Mouse (Mus musculus) olfactory bulb, adult 2 months (tissue): Measurements from ENCODE around the gene 4932438A13Rik. TPM values are rescaled to one million over a fixed set of nuclear protein-coding genes. Genes with fewer than 3 reads are reported as not detected.

Source experiments
- H3K27ac ChIP-seq: fragments of 200-500 bp; 2 replicates; pipeline ENCODE4 v1.5.1; 2012; ENCODE audit warnings: low read depth, low read length; ENCODE audit not compliant: insufficient read depth
- H3K4me1 ChIP-seq: fragments of 200-500 bp; 2 replicates; pipeline ENCODE4 v1.6.1; 2012; ENCODE audit warnings: low read length; ENCODE audit not compliant: control insufficient read depth, insufficient read depth
- H3K4me3 ChIP-seq: fragments of 200-500 bp; 2 replicates; pipeline ENCODE4 v1.5.1; 2012; ENCODE audit warnings: mild to moderate bottlenecking, low read depth, low read length, moderate library complexity; ENCODE audit not compliant: insufficient read depth
- CTCF ChIP-seq: fragments of 200-500 bp; IDR thresholded peaks from 2 replicates; pipeline ENCODE4 v1.5.1; 2012; ENCODE audit warnings: low read depth, mild to moderate bottlenecking, low read length, moderate library complexity; ENCODE audit not compliant: insufficient read depth
- POLR2A ChIP-seq: fragments of 200-500 bp; IDR thresholded peaks from 2 replicates; pipeline ENCODE4 v1.6.1; 2012; ENCODE audit warnings: mild to moderate bottlenecking, low read depth, low read length, moderate library complexity; ENCODE audit not compliant: insufficient read depth
- WGBS: fragments of 180-500 bp; shearing (Covaris S2); methylation state at CpG from one replicate; pipeline ENCODE4 v1.1.7; 2018; 5-methylcytosine and 5-hydroxymethylcytosine counted together
- polyA plus RNA-seq: library from polyadenylated mRNA; stranded (reverse); fragments of >200 nt; gene quantifications from 2 replicates; pipeline ENCODE4 v1.2.4, GENCODE M21; 2012; ENCODE audit warnings: low replicate concordance; ENCODE audit not compliant: missing spikeins, insufficient read depth, insufficient read length

4932438A13Rik gene
- polyA plus RNA-seq, 1 experiment, result 204 TPM

GRCm38 (mm10) chr3:36864466-36864865 lies 1.6 kb downstream of the 4932438A13Rik start:
- Histone ChIP-seq H3K27ac (no peak overlapping the region), H3K4me3 (no peak overlapping the region), H3K4me1 (no peaks in the 10 kb centered on the region)
- TF ChIP-seq POLR2A, result no peak
- TF ChIP-seq CTCF, result no peak
- 91% methylated on average over 4 of the region's 4 CpGs for WGBS

DNA sequence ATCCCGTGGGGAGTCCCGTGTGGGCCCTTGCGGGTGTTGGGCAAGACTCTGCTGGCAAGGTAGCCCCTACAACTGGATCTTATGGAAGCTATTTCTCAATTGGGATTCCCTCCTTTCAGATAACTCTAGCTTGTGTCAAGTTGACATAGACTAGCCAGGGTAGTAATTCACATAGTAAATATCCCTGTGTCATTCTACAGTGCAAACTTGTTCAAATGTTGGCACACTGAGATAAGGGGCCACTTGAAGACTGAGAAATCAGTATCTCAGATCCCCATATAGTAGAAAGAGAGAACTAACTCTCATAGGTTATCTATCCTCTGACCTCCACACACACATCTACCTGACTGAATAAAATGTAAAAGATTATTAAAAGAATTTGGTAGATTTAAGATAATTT lies 42.5 kb downstream of the 4932438A13Rik start:
- TF ChIP-seq CTCF (no peak), POLR2A (no peak)
- Histone ChIP-seq H3K27ac (no peak overlapping the region), H3K4me3 (no peak overlapping the region), H3K4me1 (no peaks in the 10 kb centered on the region)
- 100% methylated on average over 3 of the region's 3 CpGs for WGBS

GRCm38 (mm10) chr3:36917832-36918231 lies 54.9 kb downstream of the 4932438A13Rik start:
- H3K4me1 ChIP-seq, result no peaks in the 10 kb centered on the region
- WGBS, result 89% methylated on average over 2 of the region's 2 CpGs
- no peak overlapping the region for H3K27ac ChIP-seq
- no peak overlapping the region for H3K4me3 ChIP-seq
- TF ChIP-seq POLR2A (no peak), CTCF (no peak)

- 97% methylated on average over 4 of the region's 4 CpGs for WGBS
- H3K27ac ChIP-seq, result no peak overlapping the region
- H3K4me3 ChIP-seq, result no peak overlapping the region
- no peak for TF ChIP-seq POLR2A
- TF ChIP-seq CTCF, result no peak
- no peaks in the 10 kb centered on the region for H3K4me1 ChIP-seq
Observed at GRCm38 (mm10) chr3:36918322-36918721, 55.4 kb downstream of the 4932438A13Rik start.

- no peak overlapping the region for H3K27ac ChIP-seq
- H3K4me1 ChIP-seq, result no peaks in the 10 kb centered on the region
- TF ChIP-seq POLR2A (no peak), CTCF (no peak)
- no peak overlapping the region for H3K4me3 ChIP-seq
- 21% methylated on average over 5 of the region's 5 CpGs for WGBS
Observed at GRCm38 (mm10) chr3:36941572-36941971, 78.7 kb downstream of the 4932438A13Rik start.

GRCm38 (mm10) chr3:36942108-36942507 lies 79.2 kb downstream of the 4932438A13Rik start:
- TF ChIP-seq POLR2A (no peak), CTCF (no peak)
- no peak overlapping the region for H3K4me3 ChIP-seq
- no peak overlapping the region for H3K27ac ChIP-seq
- WGBS, result 36% methylated on average over 6 of the region's 6 CpGs
- no peaks in the 10 kb centered on the region for H3K4me1 ChIP-seq

DNA sequence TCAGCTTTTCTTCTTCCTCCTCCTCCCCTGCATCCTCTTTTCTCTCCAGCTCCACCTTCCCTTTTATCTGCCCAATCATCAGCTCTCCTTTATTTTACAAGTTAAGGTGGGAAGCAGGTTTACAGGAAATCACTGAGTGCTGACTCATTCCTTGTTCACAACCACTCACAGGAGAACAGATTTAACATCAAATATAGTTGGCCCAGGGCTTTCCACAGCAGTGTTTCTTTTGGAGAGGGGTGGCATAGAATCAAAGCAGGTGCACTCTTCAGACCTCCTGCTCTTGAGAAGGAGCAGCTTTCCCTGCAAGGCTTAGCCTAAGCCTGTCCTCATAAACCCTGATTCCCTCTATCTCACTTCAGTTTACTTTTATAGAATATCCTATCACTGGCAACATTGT lies 80.8 kb downstream of the 4932438A13Rik start:
- Histone ChIP-seq H3K27ac (no peak overlapping the region), H3K4me1 (no peaks in the 10 kb centered on the region), H3K4me3 (no peak overlapping the region)
- TF ChIP-seq CTCF, result no peak
- TF ChIP-seq POLR2A, result no peak

DNA sequence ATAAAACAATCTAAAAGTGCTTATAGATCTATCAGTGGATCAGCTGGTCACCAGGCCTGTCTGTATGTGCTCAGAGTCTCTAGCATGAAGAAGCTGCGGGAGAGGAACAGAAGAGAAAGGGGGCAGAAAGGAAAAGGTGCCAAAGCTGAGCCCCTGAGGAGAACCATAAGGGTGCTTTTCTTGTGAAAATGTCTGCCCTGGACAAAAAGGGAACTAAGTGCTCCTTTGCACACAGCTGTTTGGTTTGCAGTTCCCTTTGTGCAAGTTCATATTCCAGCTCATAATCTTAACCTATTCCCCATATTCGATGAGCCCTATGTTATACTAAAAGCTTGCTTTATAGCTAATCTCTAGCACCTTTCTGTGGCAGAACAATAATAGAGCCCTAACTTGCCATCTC lies 175.1 kb downstream of the 4932438A13Rik start:
- TF ChIP-seq CTCF, result no peak
- TF ChIP-seq POLR2A, result no peak
- H3K4me3 ChIP-seq, result no peak overlapping the region
- no peaks in the 10 kb centered on the region for H3K4me1 ChIP-seq
- WGBS, result 85% methylated on average over 2 of the region's 2 CpGs
- H3K27ac ChIP-seq, result no peak overlapping the region

GRCm38 (mm10) chr3:37039811-37040210 lies 176.9 kb downstream of the 4932438A13Rik start:
- Histone ChIP-seq H3K27ac (no peak overlapping the region), H3K4me1 (no peaks in the 10 kb centered on the region), H3K4me3 (no peak overlapping the region)
- TF ChIP-seq CTCF, result no peak

DNA sequence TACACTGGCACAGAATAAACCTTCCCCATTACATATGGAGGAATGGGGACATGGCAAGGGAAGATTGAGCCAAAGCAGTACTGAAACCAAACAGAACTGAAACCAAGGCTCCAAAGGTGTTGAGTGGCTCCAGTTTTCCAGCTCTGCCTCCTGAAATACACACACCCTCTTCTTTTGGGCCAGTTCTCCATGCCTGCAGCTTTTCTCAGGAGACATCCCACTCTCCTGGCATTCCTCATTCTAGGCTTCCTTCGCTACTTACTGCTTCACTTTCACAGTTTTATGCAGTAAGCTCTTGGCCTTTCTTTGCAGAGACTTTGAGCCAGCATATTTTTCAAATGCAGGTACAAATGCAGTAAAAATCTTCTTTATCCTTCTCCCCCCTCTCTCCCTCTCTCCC lies 188.6 kb downstream of the 4932438A13Rik start:
- no peak for TF ChIP-seq POLR2A
- no peaks in the 10 kb centered on the region for H3K4me1 ChIP-seq
- no peak overlapping the region for H3K4me3 ChIP-seq
- 100% methylated on average over 1 of the region's 1 CpGs for WGBS
- H3K27ac ChIP-seq, result no peak overlapping the region
